Mouse (Mus musculus): ENCODE measurements at regions not wholly inside any gene's neighbourhood (a gene's known extent, or its start where the extent isn't known, plus 50 kb on each side); places are given as distances from the start of the nearest gene placed in this dataset.

DNA sequence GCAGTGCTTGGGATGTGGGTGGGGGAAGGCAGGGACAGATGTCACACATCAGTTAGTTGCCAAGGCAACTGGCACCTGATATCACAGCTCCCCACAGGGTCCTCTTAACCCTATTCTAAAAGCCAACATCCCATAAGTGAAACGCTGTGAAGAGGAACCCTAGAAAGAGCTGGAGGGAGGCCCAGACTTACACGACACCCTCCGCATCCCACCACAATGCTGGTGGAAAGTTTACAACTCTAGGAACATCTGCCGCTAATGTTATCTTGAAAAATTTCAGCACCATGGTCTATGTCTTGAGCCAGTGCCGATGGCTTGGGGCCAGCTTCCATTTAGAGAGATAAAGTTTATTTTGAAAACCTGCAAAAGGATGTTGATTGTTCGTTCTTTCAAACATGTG is 133.5 kb downstream of the Adra2a start:
- Histone ChIP-seq H3K4me1 (replicated peaks; ENCODE audit: control insufficient read depth, insufficient read depth, low read length) (no peaks in the 10 kb centered on the region), H3K9ac (ENCODE audit: low read length) (no peak overlapping the region), H3K9me3 (ENCODE audit: control insufficient read depth, low read length) (no peaks in the 10 kb centered on the region), H3K4me2 (ENCODE audit: low read depth, low read length, severe bottlenecking) (no peak overlapping the region), H3K27ac (ENCODE audit: low read depth, low read length) (no peak overlapping the region), H3K27me3 (ENCODE audit: control insufficient read depth, insufficient read depth, low read length) (no peaks in the 10 kb centered on the region), H3K4me3 (ENCODE audit: low read depth, low read length) (no peak overlapping the region), H3K36me3 (ENCODE audit: control insufficient read depth, insufficient read depth, low read length) (no peaks in the 10 kb centered on the region)
- DNase-seq (ENCODE audit: low spot score) (no peak), ATAC-seq (replicated peaks; ENCODE audit: low FRiP score) (no peak)
- WGBS, result 86% methylated on average over 6 of the region's 6 CpGs

DNA sequence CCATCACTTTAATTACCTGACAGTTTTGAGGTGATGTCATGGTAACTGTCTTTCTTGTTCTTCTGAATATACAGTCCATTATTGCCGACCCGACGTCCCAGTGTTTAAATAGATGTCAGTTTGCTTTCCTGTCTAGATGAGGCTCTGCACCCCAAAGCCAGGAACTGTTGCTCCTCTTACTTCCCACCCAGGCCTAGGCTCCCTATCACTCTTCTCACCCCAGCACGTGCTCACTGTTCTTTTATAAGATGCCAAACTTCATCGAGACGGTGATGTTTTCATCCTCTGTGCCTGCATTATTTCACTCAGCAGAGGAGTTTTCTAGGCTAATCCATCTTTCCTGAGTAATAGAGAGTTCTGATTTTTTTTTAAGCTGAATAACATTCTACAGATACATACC is 156.5 kb downstream of the Adra2a start:
- no peak overlapping the region for H3K4me2 ChIP-seq (ENCODE audit: low read depth, low read length, severe bottlenecking)
- no peak overlapping the region for H3K4me3 ChIP-seq (ENCODE audit: low read depth, low read length)
- 87% methylated on average over 6 of the region's 6 CpGs for WGBS
- H3K9me3 ChIP-seq (ENCODE audit: control insufficient read depth, low read length), result no peaks in the 10 kb centered on the region
- no peak for ATAC-seq (replicated peaks; ENCODE audit: low FRiP score)
- no peaks in the 10 kb centered on the region for H3K36me3 ChIP-seq (ENCODE audit: control insufficient read depth, insufficient read depth, low read length)
- no peak overlapping the region for H3K9ac ChIP-seq (ENCODE audit: low read length)
- H3K27ac ChIP-seq (ENCODE audit: low read depth, low read length), result no peak overlapping the region
- no peaks in the 10 kb centered on the region for H3K4me1 ChIP-seq (replicated peaks; ENCODE audit: control insufficient read depth, insufficient read depth, low read length)
- no peak for DNase-seq (ENCODE audit: low spot score)
- no peaks in the 10 kb centered on the region for H3K27me3 ChIP-seq (ENCODE audit: control insufficient read depth, insufficient read depth, low read length)

DNA sequence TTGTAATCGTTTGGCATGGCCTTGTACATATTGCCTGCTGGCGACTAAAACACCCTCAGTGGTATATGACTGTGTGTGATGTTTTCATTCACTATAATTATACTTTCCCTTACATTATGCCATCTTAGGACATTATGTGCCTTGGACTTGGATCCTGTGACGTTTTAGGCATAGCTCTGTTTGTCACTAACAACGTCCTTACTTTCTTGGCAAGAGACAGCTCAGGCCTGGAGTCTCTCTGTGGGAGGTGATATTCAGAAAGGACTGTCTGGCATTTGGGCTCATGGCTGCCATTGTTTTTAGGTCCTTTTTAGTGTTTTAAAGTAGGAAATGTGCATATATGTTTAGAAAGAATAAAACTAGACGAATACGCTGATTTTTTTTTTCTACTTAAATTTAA is 158.5 kb downstream of the Adra2a start:
- no peaks in the 10 kb centered on the region for H3K27me3 ChIP-seq (ENCODE audit: control insufficient read depth, insufficient read depth, low read length)
- no peak overlapping the region for H3K27ac ChIP-seq (ENCODE audit: low read depth, low read length)
- WGBS, result 87% methylated on average over 6 of the region's 6 CpGs
- H3K4me3 ChIP-seq (ENCODE audit: low read depth, low read length), result no peak overlapping the region
- H3K9me3 ChIP-seq (ENCODE audit: control insufficient read depth, low read length), result no peaks in the 10 kb centered on the region
- no peak overlapping the region for H3K9ac ChIP-seq (ENCODE audit: low read length)
- H3K4me1 ChIP-seq (replicated peaks; ENCODE audit: control insufficient read depth, insufficient read depth, low read length), result no peaks in the 10 kb centered on the region
- no peak overlapping the region for H3K4me2 ChIP-seq (ENCODE audit: low read depth, low read length, severe bottlenecking)
- ATAC-seq (replicated peaks; ENCODE audit: low FRiP score) (no peak), DNase-seq (ENCODE audit: low spot score) (no peak)
- H3K36me3 ChIP-seq (ENCODE audit: control insufficient read depth, insufficient read depth, low read length), result no peaks in the 10 kb centered on the region

DNA sequence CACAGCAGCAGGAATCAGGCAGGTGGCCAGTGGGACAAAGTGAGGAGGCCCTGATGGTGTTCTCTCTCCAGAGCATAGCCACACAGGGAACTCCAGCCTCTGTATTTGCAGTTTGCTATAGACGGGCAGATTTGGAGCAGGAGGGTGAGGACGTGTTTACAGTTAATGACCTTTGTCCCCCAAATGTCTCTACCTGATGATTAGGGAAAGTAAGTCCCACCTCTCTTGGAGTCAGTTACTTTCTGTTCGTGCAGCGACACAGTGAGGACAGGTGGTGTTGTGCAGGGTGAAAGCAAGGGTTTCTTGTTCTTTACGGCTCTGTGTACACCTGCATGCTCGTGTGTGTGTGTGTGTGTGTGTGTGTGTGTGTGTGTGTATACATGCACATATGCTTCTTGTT is 162.9 kb downstream of the Adra2a start:
- H3K36me3 ChIP-seq (ENCODE audit: control insufficient read depth, insufficient read depth, low read length), result no peaks in the 10 kb centered on the region
- H3K9me3 ChIP-seq (ENCODE audit: control insufficient read depth, low read length), result no peaks in the 10 kb centered on the region
- no peak for ATAC-seq (replicated peaks; ENCODE audit: low FRiP score)
- no peak for DNase-seq (ENCODE audit: low spot score)
- H3K27ac ChIP-seq (ENCODE audit: low read depth, low read length), result no peak overlapping the region
- no peaks in the 10 kb centered on the region for H3K4me1 ChIP-seq (replicated peaks; ENCODE audit: control insufficient read depth, insufficient read depth, low read length)
- no peak overlapping the region for H3K4me2 ChIP-seq (ENCODE audit: low read depth, low read length, severe bottlenecking)
- H3K27me3 ChIP-seq (ENCODE audit: control insufficient read depth, insufficient read depth, low read length), result no peaks in the 10 kb centered on the region
- H3K9ac ChIP-seq (ENCODE audit: low read length), result no peak overlapping the region
- no peak overlapping the region for H3K4me3 ChIP-seq (ENCODE audit: low read depth, low read length)
- WGBS, result 77% methylated on average over 6 of the region's 6 CpGs

GRCm38 (mm10) chr19:54212169-54212568 is 168.2 kb downstream of the Adra2a start:
- DNase-seq (ENCODE audit: low spot score) (no peak), ATAC-seq (replicated peaks; ENCODE audit: low FRiP score) (no peak)
- WGBS, result 88% methylated on average over 7 of the region's 7 CpGs
- Histone ChIP-seq H3K9ac (ENCODE audit: low read length) (no peak overlapping the region), H3K27ac (ENCODE audit: low read depth, low read length) (no peak overlapping the region), H3K4me3 (ENCODE audit: low read depth, low read length) (no peak overlapping the region), H3K4me2 (ENCODE audit: low read depth, low read length, severe bottlenecking) (no peak overlapping the region), H3K4me1 (replicated peaks; ENCODE audit: control insufficient read depth, insufficient read depth, low read length) (no peaks in the 10 kb centered on the region), H3K27me3 (ENCODE audit: control insufficient read depth, insufficient read depth, low read length) (no peaks in the 10 kb centered on the region), H3K9me3 (ENCODE audit: control insufficient read depth, low read length) (no peaks in the 10 kb centered on the region), H3K36me3 (ENCODE audit: control insufficient read depth, insufficient read depth, low read length) (no peaks in the 10 kb centered on the region)

DNA sequence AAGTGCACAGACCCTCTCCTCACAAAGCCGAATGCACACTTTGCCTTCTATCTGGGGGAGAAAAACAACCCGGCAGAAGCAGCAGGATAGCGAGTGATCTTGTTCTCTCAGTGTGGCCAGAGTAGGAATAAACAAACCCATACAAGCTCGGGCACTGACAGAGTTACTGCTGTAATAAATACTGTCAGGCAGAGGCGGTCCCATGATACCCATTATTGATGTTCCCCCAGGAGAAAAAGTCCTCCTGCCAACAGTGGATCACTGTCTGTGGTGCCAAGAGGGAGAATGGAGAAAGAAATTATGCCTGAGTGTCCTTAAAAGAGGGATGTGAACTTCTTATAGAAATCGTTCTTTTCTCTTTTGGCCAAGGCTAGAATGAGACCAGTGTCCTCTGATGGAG is 200.2 kb downstream of the Adra2a start:
- DNase-seq (ENCODE audit: low spot score) (no peak), ATAC-seq (replicated peaks; ENCODE audit: low FRiP score) (no peak)
- Histone ChIP-seq H3K4me1 (replicated peaks; ENCODE audit: control insufficient read depth, insufficient read depth, low read length) (no peaks in the 10 kb centered on the region), H3K27ac (ENCODE audit: low read depth, low read length) (no peak overlapping the region), H3K4me3 (ENCODE audit: low read depth, low read length) (no peak overlapping the region), H3K36me3 (ENCODE audit: control insufficient read depth, insufficient read depth, low read length) (no peaks in the 10 kb centered on the region), H3K9me3 (ENCODE audit: control insufficient read depth, low read length) (no peaks in the 10 kb centered on the region; the same call in 1 of the 2 replicates), H3K9ac (ENCODE audit: low read length) (no peak overlapping the region), H3K27me3 (ENCODE audit: control insufficient read depth, insufficient read depth, low read length) (no peaks in the 10 kb centered on the region), H3K4me2 (ENCODE audit: low read depth, low read length, severe bottlenecking) (no peak overlapping the region)
- 88% methylated on average over 6 of the region's 6 CpGs for WGBS

GRCm38 (mm10) chr19:54248256-54248936 is 204.4 kb downstream of the Adra2a start:
- no peak overlapping the region for H3K9ac ChIP-seq (ENCODE audit: low read length)
- H3K36me3 ChIP-seq (ENCODE audit: control insufficient read depth, insufficient read depth, low read length), result no peaks in the 10 kb centered on the region
- no peak overlapping the region for H3K27ac ChIP-seq (ENCODE audit: low read depth, low read length)
- DNase-seq (ENCODE audit: low spot score) (no peak), ATAC-seq (replicated peaks; ENCODE audit: low FRiP score) (no peak)
- H3K4me1 ChIP-seq (replicated peaks; ENCODE audit: control insufficient read depth, insufficient read depth, low read length), result no peaks in the 10 kb centered on the region
- no peak overlapping the region for H3K4me2 ChIP-seq (ENCODE audit: low read depth, low read length, severe bottlenecking)
- H3K9me3 ChIP-seq (ENCODE audit: control insufficient read depth, low read length), result no peaks in the 10 kb centered on the region
- H3K27me3 ChIP-seq (ENCODE audit: control insufficient read depth, insufficient read depth, low read length), result no peaks in the 10 kb centered on the region
- H3K4me3 ChIP-seq (ENCODE audit: low read depth, low read length), result no peak overlapping the region
- 26% methylated on average over 6 of the region's 6 CpGs for WGBS

- Histone ChIP-seq H3K9me3 (ENCODE audit: control insufficient read depth, low read length) (no peaks in the 10 kb centered on the region), H3K4me2 (ENCODE audit: low read depth, low read length, severe bottlenecking) (no peak overlapping the region), H3K4me3 (ENCODE audit: low read depth, low read length) (no peak overlapping the region), H3K27me3 (ENCODE audit: control insufficient read depth, insufficient read depth, low read length) (no peaks in the 10 kb centered on the region), H3K36me3 (ENCODE audit: control insufficient read depth, insufficient read depth, low read length) (no peaks in the 10 kb centered on the region), H3K27ac (ENCODE audit: low read depth, low read length) (no peak overlapping the region), H3K4me1 (replicated peaks; ENCODE audit: control insufficient read depth, insufficient read depth, low read length) (no peaks in the 10 kb centered on the region), H3K9ac (ENCODE audit: low read length) (no peak overlapping the region)
- 86% methylated on average over 7 of the region's 7 CpGs for WGBS
- ATAC-seq (replicated peaks; ENCODE audit: low FRiP score) (no peak), DNase-seq (ENCODE audit: low spot score) (no peak)
Measured at GRCm38 (mm10) chr19:54252145-54252664, 208.3 kb downstream of the Adra2a start.

DNA sequence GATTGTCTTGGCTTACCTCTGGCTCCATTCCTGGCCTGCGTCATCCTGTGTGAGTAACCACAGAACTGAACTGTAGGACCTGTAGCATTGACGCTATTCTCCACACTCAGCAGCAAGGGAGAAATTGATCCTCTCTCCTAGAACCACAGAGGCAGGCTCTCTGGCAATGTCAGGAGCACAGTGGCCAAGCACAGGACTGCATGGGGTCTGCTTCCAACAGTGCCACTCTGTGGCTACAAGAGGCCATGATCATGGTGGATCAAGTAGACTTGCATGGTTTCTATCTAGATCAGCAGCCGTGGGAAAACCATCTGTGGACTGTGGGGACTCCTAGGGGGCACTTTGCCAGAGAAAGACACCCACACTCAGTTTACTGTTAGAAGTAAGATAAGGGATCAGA is 213.9 kb downstream of the Adra2a start:
- WGBS, result 87% methylated on average over 3 of the region's 3 CpGs
- ATAC-seq (replicated peaks; ENCODE audit: low FRiP score) (no peak), DNase-seq (ENCODE audit: low spot score) (no peak)
- Histone ChIP-seq H3K36me3 (ENCODE audit: control insufficient read depth, insufficient read depth, low read length) (no peaks in the 10 kb centered on the region), H3K4me1 (replicated peaks; ENCODE audit: control insufficient read depth, insufficient read depth, low read length) (peaks cover 5% of the 10 kb centered on the region; the same call in 1 of the 2 replicates), H3K4me3 (ENCODE audit: low read depth, low read length) (no peak overlapping the region), H3K27me3 (ENCODE audit: control insufficient read depth, insufficient read depth, low read length) (no peaks in the 10 kb centered on the region), H3K4me2 (ENCODE audit: low read depth, low read length, severe bottlenecking) (no peak overlapping the region), H3K9ac (ENCODE audit: low read length) (no peak overlapping the region), H3K27ac (ENCODE audit: low read depth, low read length) (no peak overlapping the region), H3K9me3 (ENCODE audit: control insufficient read depth, low read length) (no peaks in the 10 kb centered on the region)

Measured in forebrain, embryonic 11.5 days (tissue).